Mouse (Mus musculus) skeletal muscle tissue, adult 2 months (tissue): ENCODE measurements around the gene Usf1.

Experiments
- DNase-seq: peaks from one replicate; pipeline ENCODE4 v3.0.0-alpha.2; 2012; ENCODE audit warnings: low read depth, low spot score

Usf1 gene

DNA sequence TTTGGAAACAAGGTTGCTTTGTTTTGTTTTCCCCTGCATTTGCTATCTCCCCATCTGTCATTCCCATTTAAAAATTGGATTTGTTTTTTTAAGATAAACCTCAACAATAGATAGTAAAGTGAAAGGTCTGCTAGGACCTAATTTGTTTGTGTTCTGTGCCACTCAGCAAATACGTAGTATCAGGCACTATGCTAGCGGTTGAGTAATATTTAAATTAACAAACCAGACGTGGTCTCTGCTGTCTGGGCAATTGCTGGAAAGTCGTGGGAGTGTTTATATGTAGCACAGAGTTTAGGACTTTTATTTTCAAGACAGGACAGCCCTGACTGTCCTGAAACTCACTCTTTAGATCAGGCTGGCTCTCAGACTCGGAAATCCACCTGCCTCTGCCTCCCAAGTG lies 41.4 kb downstream of the Usf1 start:
- no peak for DNase-seq

DNA sequence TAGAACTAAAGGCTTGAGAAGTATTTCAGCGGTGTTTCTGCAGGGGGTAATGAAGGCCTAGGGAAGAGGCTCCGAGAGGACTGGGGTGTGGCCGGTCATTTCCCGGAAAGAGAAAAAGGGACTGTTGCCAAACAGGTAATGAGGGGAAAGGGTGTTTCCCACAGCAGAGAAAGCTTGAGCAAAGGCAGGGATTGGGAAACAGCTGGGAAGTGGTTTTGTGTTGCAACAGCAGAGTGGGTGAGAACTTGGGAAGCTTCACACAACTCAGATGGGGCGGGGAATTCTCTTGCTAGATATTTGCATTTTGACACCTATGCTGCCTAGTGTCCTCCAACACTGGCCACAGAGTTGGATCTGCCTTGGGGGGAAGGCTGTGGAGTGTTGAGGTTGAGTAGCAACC lies 41.8 kb downstream of the Usf1 start:
- no peak for DNase-seq

DNA sequence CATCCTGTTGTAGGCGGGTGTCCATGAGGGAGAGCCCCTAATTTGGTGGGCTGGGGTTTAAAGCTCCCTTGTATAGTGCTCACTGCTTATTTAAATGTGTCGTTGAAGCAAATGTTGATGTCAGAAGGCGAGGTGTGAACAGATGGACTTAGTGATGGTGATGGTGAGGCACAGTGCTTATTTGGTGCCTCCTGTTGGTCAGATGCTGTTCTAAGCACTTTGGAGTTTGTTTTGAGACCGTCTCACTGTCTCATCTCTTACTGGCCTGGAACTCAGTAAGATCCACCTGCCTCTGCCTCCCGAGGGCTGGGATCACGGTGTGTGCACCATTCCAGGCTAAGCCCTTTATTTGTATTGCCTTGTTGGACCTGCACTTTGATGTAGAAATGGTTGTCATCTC lies 43.8 kb downstream of the Usf1 start:
- DNase-seq: no peak

DNA sequence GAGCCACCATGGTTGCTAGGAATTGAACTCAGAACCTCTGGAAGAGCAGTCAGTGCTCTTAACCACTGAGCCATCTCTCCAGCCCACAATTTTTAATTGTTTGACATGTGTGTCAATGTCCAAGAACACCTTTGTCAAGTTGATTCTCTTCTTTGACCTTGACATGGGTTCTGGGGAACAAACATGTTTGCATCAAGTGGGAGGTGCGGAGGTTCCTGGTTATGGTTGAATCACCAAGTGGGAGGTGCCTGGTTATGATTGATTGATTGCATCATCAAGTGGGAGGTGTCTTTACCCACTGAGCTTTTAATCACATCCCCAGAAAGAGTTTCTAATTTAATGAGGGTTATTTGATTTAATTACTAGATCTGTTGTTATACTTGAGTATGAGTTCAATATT lies 46.5 kb downstream of the Usf1 start:
- no peak for DNase-seq

DNA sequence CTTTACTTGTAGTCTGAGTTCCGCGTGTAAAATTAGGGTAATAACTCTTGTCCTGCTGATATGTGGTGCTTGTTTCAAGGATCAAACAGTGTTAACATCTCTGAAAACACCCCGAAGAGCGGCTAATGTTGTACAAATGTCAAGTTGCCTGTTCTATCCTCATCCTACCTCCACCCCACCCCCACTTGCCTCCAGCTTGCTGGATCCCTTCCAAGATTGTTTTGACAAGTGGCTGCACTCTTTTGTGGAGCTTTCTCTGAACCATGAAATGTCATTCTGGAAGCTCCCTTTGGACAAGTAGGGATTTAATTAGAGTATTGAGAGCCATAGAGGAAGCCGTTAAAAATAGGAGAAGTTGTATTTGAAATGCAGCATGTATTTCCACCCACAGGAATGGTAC lies 48.7 kb downstream of the Usf1 start:
- DNase-seq: no peak

DNA sequence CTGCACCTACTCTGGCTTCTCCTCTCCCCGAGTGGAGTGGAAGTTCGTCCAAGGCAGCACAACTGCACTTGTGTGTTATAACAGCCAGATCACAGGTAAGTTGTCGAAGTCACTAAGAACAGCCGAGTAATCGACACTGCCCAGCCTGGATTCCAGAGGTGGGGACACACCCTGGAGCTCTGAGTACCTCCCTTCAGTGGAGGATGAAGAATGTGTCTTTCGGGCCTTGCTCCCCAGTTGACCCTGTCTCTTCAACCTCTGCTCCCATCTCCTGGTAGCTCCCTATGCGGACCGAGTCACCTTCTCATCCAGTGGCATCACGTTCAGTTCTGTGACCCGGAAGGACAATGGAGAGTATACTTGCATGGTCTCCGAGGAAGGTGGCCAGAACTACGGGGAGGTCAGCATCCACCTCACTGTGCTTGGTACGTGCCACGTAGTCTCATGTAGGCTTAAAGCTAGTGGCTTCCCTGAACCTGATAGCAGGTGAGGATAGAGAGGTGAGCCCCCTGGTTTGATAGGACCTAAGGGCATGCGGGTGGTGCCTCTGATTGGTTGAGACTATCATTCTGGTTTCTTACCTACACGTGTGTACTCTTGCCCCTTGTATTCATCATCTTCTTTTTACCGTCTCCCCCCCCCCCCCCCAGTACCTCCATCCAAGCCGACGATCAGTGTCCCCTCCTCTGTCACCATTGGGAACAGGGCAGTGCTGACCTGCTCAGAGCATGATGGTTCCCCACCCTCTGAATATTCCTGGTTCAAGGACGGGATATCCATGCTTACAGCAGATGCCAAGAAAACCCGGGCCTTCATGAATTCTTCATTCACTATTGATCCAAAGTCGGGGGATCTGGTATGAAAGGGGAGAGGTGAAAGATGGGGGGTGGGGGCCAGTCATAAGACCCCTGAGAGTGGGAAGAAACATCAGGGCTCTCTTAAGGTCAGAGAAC lies 49.7 kb downstream of the Usf1 start:
- DNase-seq: no peak

DNA sequence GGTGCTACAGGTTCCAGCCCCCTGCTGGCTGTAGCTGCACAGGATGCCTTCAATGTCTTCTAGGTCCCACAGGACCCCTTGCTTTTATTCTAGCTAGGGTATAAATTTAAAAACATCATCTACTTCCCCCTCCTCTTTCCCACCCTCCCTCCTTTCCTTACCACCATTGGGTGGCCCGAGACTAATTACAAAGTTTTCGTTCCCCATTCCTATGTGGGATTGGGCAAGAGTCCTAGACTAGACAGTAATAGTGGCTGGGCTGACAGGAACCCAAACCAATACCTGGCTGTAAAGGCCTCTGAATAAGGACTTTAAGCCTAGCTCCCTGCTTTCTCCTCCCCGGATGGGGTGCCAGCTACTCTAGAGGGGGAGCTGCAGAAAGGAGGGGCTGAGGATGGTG lies 52.0 kb downstream of the Usf1 start:
- no peak for DNase-seq

DNA sequence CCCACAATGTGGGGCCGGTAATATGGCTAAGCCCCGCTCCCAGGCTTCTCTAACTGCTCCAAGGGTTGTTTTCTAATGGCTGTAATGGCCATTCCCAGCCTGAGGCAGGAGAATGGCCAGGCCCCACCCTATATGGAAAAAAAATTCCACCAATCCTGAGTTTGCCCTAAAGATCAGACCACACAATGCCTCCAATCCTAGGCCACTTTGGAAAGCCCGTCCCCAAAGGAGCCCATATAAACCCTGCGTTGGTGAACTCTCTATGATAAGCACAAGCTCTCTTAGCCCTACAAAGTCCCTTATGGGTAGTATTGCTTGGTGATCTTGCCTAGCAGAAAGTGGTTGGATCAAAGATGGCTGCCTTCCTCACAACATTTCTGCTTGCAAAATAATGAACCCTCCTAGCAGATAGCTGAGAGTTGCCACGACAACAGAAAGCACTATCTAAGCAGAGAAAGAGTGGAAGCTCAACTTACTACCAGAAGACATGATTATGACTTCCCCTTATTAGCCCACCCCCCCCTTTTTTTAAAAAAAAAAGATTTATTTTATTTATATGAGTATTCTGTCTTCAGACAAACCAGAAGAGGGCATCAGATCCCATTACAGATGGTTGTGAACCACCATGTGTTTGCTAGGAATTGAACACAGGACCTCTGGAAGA lies 54.8 kb downstream of the Usf1 start:
- DNase-seq: no peak

DNA sequence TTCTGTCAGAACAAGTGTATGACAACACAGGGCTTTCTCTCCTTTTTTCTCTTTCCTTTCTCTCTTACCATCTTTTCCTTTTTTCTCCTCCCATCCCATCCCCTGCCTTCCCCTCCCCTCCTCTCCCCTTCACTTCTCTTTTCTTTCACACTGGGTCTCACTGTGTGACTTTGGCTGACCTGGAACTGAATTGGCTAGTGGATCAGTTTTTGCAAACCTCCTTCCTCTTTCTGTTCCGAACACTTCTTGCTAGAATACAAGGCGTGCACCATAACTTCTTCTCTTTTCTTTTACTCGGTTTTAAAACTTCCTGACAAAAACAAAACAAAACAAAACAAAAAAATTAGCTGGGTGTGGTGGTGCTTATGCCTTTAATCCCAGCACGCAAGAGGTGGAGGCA lies 55.5 kb downstream of the Usf1 start:
- no peak for DNase-seq
